Mouse (Mus musculus) neural tube, embryonic 14.5 days (tissue): ENCODE measurements around the gene Dcun1d1. TPM values are rescaled to one million over a fixed set of nuclear protein-coding genes. Genes with fewer than 3 reads are reported as not detected.

Source experiments
- ATAC-seq: fragments of 200-750 bp; cut with Nextera tagmentation; 2 replicates; pipeline ENCODE4 v1.8.0; 2017; ENCODE audit warnings: low read depth, mild to moderate bottlenecking, moderate TSS enrichment, moderate library complexity
- H3K27ac ChIP-seq: fragments of 300-500 bp; sonication (generic); 2 replicates; pipeline ENCODE4 v1.5.1; 2014; ENCODE audit warnings: low read depth, mild to moderate bottlenecking, control low read depth, low read length, moderate library complexity, mixed read lengths
- H3K27me3 ChIP-seq: fragments of 300-500 bp; sonication (generic); 2 replicates; pipeline ENCODE4 v1.6.1; 2014; ENCODE audit warnings: low read length; ENCODE audit not compliant: control insufficient read depth, insufficient read depth
- H3K36me3 ChIP-seq: fragments of 300-500 bp; sonication (generic); 2 replicates; pipeline ENCODE4 v1.6.1; 2014; ENCODE audit warnings: low read length, mixed read lengths; ENCODE audit not compliant: control insufficient read depth, insufficient read depth
- H3K4me1 ChIP-seq: fragments of 300-500 bp; sonication (generic); 2 replicates; pipeline ENCODE4 v1.6.1; 2014; ENCODE audit warnings: low read length; ENCODE audit not compliant: control insufficient read depth, insufficient read depth
- H3K4me2 ChIP-seq: fragments of 300-500 bp; sonication (generic); 2 replicates; pipeline ENCODE4 v1.6.1; 2014; ENCODE audit warnings: mild to moderate bottlenecking, low read depth, low read length, control low read depth
- H3K4me3 ChIP-seq: fragments of 300-500 bp; sonication (generic); 2 replicates; pipeline ENCODE4 v1.5.1; 2014; ENCODE audit warnings: low read depth, low read length, control low read depth, mixed read lengths
- H3K9ac ChIP-seq: fragments of 300-500 bp; sonication (generic); replicated peaks from 2 replicates; pipeline ENCODE4 v1.6.1; 2014; ENCODE audit warnings: low read depth, mild to moderate bottlenecking, control low read depth, low read length, mixed read lengths
- H3K9me3 ChIP-seq: fragments of 300-500 bp; sonication (generic); 2 replicates; pipeline ENCODE4 v1.6.1; 2016; ENCODE audit warnings: low read length; ENCODE audit not compliant: control insufficient read depth
- WGBS: fragments of 180-500 bp; shearing (Covaris S2); extraction: QIAGEN DNeasy Blood & Tissue Kit; methylation state at CpG from one replicate; pipeline ENCODE4 v1.1.7; 2014; 5-methylcytosine and 5-hydroxymethylcytosine counted together
- polyA plus RNA-seq: library from polyadenylated mRNA; unstranded; fragments of >200 nt; fragmentation: Nextera tagmentation; extraction: Ambion mirVana; gene quantifications from 2 replicates; pipeline ENCODE4 v1.2.1, GENCODE M21; 2014

Gene Dcun1d1
- 90.8 and 106 TPM in 2 replicates for polyA plus RNA-seq

DNA sequence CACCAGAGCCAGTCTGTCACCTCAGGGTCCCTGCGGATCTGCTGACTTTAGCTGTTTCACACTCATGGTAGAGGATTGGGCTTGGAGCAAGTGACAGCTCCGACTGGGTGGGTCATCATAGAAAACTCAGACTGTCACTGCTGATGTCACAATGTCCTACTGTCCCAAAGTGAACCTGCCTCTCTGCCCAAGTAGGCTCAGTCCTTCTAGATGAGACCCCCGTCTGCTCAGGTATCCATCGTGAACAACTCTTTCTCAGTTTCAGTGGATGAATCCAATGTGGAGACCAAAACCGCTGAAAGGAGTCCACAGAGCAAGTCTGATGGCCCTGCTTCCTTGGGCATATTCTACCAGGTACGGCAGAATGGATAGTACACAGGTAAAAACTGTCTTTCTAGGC, at the start of gene Dcun1d1:
Gene Dcun1d1 (minus strand): TSS at position 101 of the 400 bp plus-strand sequence.
- no peak within 1 kb of the TSS for H3K4me3 ChIP-seq
- no peak within 1 kb of the TSS for H3K4me2 ChIP-seq
- H3K36me3 ChIP-seq, result no peaks in the 10 kb centered on the region
- ATAC-seq, result no peak
- no peaks in the 10 kb centered on the region for H3K9me3 ChIP-seq
- no peak within 1 kb of the TSS for H3K9ac ChIP-seq
- H3K27ac ChIP-seq, result no peak within 1 kb of the TSS
- no peaks in the 10 kb centered on the region for H3K27me3 ChIP-seq
- peaks cover 5% of the 10 kb centered on the region; the same call in 1 of the 2 replicates for H3K4me1 ChIP-seq
- WGBS, result 95% methylated on average over 6 of the region's 6 CpGs

DNA sequence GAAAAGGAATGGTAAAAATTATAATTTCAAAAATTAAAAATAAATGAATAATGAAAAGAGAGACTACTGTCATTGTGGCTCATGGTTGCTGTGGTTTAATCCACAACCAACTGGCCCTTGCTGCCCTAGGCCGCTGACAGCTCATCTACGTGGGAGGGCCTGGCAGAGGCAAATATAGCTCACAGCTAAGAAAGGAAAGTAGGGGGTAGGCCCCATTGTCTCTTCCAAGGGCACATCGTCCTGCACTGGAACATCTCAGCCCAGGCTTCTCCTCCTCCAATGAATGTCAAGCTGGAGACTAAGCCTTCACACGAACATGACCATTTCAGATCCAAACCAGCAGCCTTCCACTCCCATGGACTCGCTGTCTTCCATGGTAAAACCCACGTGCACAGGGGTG, 49.0 kb upstream of the Dcun1d1 start:
- H3K4me1 ChIP-seq, result no peaks in the 10 kb centered on the region
- ATAC-seq, result no peak
- no peak overlapping the region for H3K9ac ChIP-seq
- H3K9me3 ChIP-seq, result no peaks in the 10 kb centered on the region
- H3K4me3 ChIP-seq, result no peak overlapping the region
- no peak overlapping the region for H3K27ac ChIP-seq
- 92% methylated on average over 6 of the region's 6 CpGs for WGBS
- no peaks in the 10 kb centered on the region for H3K27me3 ChIP-seq
- H3K4me2 ChIP-seq, result no peak overlapping the region
- H3K36me3 ChIP-seq, result peaks cover 38% of the 10 kb centered on the region

DNA sequence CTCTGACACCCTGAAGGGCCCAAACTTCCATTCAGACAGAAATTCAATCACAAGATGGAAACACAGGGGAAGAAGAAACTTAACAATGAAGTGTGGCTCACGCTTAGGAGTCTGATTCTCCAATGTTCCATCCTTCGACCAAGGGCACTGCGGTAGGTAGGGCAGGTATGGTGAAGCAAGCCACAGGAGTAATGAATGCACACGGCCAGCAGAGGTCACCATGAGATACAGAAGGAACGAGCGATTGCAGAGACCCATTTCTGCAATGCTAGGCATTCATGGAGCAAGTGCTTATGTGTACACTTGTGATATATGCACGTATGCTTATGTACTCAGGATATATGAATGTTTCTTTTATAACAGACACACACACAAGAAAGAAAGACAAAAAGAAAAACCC, 36.3 kb upstream of the Dcun1d1 start:
- no peak overlapping the region for H3K4me2 ChIP-seq
- no peak overlapping the region for H3K9ac ChIP-seq
- no peak overlapping the region for H3K27ac ChIP-seq
- WGBS, result 80% methylated on average over 7 of the region's 7 CpGs
- H3K9me3 ChIP-seq, result no peaks in the 10 kb centered on the region
- peaks cover 47% of the 10 kb centered on the region for H3K36me3 ChIP-seq
- peak; percentile 51; the same call in 1 of the 2 replicates for ATAC-seq
- H3K4me1 ChIP-seq, result no peaks in the 10 kb centered on the region
- no peaks in the 10 kb centered on the region for H3K27me3 ChIP-seq
- no peak overlapping the region for H3K4me3 ChIP-seq

DNA sequence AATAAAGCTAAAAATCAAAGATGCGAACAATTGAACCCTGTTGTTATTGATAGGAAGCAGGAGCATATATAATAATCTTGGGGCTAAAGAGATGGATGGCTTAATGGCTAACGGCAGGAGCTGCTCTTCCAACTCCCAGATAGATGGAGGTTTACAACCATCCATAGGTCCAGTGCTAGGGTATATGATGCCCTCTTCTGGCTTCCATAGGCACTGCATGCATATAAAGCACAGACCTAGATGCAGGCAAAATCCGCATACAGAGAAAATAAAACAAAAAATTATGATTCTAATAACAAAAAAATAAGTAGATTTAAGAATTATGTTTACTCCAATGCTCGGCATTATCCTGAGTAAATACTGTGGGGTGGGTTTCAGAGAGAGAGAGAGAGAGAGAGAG, 35.7 kb upstream of the Dcun1d1 start:
- H3K27me3 ChIP-seq, result no peaks in the 10 kb centered on the region
- no peak overlapping the region for H3K4me3 ChIP-seq
- no peak for ATAC-seq
- no peak overlapping the region for H3K4me2 ChIP-seq
- peaks cover 46% of the 10 kb centered on the region for H3K36me3 ChIP-seq
- no peaks in the 10 kb centered on the region for H3K9me3 ChIP-seq
- no peak overlapping the region for H3K9ac ChIP-seq
- H3K4me1 ChIP-seq, result no peaks in the 10 kb centered on the region
- H3K27ac ChIP-seq, result no peak overlapping the region
- WGBS, result 77% methylated on average over 4 of the region's 4 CpGs

DNA sequence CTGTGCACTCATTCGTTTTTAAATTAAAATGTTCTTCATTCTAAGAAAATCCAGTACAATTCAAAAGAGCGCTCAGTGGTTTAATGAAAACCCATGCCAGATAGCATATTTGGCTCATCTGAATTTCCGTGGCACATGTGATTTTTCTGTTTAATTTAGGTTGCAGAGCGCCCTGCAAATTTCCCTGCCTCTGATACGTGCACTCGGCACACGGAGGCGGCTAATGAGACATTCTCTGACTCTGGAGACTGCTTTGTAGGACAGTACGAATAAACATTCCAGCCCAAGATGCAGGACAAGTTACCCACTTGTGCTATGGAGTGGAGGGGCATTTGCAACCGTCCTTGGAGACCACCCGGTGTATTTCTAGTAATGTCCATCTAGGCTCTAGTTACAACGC, 33.9 kb upstream of the Dcun1d1 start:
- Histone ChIP-seq H3K36me3 (peaks cover 37% of the 10 kb centered on the region), H3K27ac (no peak overlapping the region), H3K9me3 (no peaks in the 10 kb centered on the region), H3K4me1 (no peaks in the 10 kb centered on the region), H3K4me2 (no peak overlapping the region), H3K9ac (no peak overlapping the region), H3K4me3 (no peak overlapping the region), H3K27me3 (no peaks in the 10 kb centered on the region)
- WGBS, result 95% methylated on average over 12 of the region's 12 CpGs
- no peak for ATAC-seq

DNA sequence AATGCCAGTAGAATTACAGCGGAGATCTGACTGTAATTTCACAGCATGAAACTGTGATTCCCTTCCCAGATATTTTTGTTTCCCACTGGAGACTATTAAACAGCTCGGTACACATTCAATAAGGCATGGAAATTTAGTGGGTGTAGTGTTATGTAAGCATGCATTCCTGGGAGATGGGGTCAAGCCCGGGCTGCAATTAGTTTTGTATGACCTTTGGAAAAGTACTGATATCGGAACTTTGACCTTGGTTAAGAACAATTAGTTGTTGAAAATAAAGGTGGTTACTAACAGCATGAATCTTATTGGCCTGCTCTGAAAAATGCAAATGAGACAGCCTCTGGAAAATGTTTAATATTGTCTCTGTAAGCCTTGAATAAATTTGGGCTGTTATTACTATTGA, 33.2 kb upstream of the Dcun1d1 start:
- Histone ChIP-seq H3K9ac (no peak overlapping the region), H3K4me3 (no peak overlapping the region), H3K36me3 (peaks cover 37% of the 10 kb centered on the region), H3K27ac (no peak overlapping the region), H3K27me3 (no peaks in the 10 kb centered on the region), H3K4me2 (no peak overlapping the region), H3K9me3 (no peaks in the 10 kb centered on the region), H3K4me1 (no peaks in the 10 kb centered on the region)
- 71% methylated on average over 4 of the region's 4 CpGs for WGBS
- no peak for ATAC-seq

DNA sequence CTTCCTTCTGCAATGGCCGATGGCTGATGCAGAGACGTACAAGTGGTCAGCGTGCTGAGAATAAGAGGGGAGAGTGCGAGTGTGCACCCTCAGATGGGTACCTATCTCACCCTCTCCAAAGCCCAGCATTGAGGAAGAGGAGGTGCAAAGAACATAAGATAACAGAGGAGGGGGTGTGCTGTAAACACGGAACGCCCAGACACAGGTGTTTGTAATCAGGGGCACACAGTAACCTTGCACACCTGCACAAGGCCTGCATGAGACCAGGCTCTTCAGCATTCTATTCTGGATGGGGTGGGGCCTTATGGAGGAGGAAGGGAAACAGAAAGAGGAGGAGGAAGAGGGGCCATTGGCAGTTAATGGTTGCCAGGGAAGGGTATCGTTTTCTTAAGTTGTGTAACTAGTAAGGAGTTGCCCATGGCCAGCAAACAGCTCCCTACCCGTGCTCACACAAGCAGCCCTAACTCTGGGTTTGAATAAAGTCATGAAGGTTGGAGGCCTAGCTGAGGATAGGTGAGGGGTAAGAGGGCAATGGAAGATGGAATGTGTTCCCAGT, 30.2 kb upstream of the Dcun1d1 start:
- WGBS, result 96% methylated on average over 8 of the region's 8 CpGs
- peaks cover 33% of the 10 kb centered on the region for H3K36me3 ChIP-seq
- no peaks in the 10 kb centered on the region for H3K9me3 ChIP-seq
- no peak overlapping the region for H3K9ac ChIP-seq
- H3K4me1 ChIP-seq, result no peaks in the 10 kb centered on the region
- ATAC-seq, result no peak
- no peak overlapping the region for H3K4me3 ChIP-seq
- H3K27ac ChIP-seq, result no peak overlapping the region
- H3K4me2 ChIP-seq, result no peak overlapping the region
- H3K27me3 ChIP-seq, result no peaks in the 10 kb centered on the region

DNA sequence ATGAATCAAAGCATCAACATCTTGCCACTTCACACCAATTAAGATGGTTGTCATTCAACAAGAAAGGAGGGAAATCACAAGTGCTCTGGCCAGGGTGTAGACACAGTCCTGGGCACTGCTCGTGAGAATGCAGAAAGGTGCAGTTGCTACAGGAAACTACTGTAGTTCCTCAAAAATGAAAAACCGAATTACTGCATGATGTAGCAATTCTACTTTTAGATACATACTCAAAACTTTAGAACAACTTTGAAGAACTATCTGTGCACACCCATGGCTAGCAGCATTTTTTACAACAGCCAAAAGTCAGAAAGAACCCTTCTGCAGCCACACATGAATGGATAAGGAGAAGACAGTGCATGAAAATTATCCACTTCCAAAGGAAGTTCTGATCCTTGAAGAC, 29.2 kb upstream of the Dcun1d1 start:
- H3K4me2 ChIP-seq, result no peak overlapping the region
- no peaks in the 10 kb centered on the region for H3K27me3 ChIP-seq
- H3K27ac ChIP-seq, result no peak overlapping the region
- no peak for ATAC-seq
- peaks cover 31% of the 10 kb centered on the region; the same call in 1 of the 2 replicates for H3K36me3 ChIP-seq
- H3K4me3 ChIP-seq, result no peak overlapping the region
- no peak overlapping the region for H3K9ac ChIP-seq
- 91% methylated on average over 2 of the region's 2 CpGs for WGBS
- H3K4me1 ChIP-seq, result no peaks in the 10 kb centered on the region
- no peaks in the 10 kb centered on the region for H3K9me3 ChIP-seq

DNA sequence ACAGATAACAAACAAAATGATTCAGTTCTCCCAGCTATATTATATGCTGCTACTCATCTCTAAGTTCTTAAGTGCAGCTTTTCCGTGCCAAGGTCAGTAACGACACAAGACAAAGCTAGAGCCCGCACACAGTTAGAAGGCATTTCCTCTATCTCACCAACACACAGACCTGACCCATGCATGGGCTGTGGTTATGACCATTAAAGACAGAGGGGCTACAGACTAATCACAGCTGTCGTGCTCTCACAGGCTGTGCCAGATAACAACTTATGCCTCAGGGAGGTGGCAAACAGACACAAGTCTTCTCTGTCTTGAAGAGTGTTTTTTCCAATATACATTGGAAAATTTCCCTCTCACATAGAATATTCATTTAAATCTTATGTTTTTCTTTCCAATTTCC, 27.7 kb upstream of the Dcun1d1 start:
- no peak overlapping the region for H3K9ac ChIP-seq
- no peaks in the 10 kb centered on the region for H3K4me1 ChIP-seq
- peaks cover 36% of the 10 kb centered on the region for H3K36me3 ChIP-seq
- 87% methylated on average over 4 of the region's 4 CpGs for WGBS
- no peaks in the 10 kb centered on the region for H3K9me3 ChIP-seq
- H3K27me3 ChIP-seq, result no peaks in the 10 kb centered on the region
- ATAC-seq, result no peak
- no peak overlapping the region for H3K4me3 ChIP-seq
- no peak overlapping the region for H3K4me2 ChIP-seq
- no peak overlapping the region for H3K27ac ChIP-seq
